Mouse (Mus musculus) cerebellum, adult 2 months (tissue): Measurements from ENCODE around the gene Setdb1.

ENCODE experiments used
- CTCF ChIP-seq: fragments of 200-500 bp; IDR thresholded peaks from 2 replicates; pipeline ENCODE4 v1.5.1; 2011; ENCODE audit warnings: low read depth, mild to moderate bottlenecking, control low read depth, low read length, moderate library complexity, borderline replicate concordance; ENCODE audit not compliant: insufficient read depth
- POLR2A ChIP-seq: fragments of 200-500 bp; IDR thresholded peaks from 2 replicates; pipeline ENCODE4 v1.6.1; 2011; ENCODE audit warnings: low read length, control low read depth, borderline replicate concordance; ENCODE audit not compliant: insufficient read depth

DNA sequence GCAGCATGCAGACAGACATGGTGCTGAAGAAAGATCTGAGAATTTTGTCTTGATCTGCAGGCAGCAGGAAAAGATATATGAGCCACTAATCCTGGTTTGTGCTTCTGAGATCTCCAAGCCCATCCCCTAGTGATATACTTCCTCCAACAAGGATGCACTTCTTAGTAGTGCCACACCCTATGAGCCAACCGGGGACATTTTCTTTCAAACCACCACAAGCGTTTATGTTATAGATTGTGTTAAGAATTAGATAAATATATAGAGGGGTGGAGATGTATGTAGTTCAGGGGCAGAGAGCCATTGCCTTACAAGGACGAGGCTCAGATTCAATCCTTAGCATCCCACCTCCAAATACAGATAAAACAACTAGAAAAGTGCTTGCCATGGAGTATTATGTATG, 46.5 kb downstream of the Setdb1 start:
- TF ChIP-seq CTCF (no peak), POLR2A (no peak)
